Comparison of ENCODE assay signal across 8 mouse cellular contexts in the genomic region with DNA sequence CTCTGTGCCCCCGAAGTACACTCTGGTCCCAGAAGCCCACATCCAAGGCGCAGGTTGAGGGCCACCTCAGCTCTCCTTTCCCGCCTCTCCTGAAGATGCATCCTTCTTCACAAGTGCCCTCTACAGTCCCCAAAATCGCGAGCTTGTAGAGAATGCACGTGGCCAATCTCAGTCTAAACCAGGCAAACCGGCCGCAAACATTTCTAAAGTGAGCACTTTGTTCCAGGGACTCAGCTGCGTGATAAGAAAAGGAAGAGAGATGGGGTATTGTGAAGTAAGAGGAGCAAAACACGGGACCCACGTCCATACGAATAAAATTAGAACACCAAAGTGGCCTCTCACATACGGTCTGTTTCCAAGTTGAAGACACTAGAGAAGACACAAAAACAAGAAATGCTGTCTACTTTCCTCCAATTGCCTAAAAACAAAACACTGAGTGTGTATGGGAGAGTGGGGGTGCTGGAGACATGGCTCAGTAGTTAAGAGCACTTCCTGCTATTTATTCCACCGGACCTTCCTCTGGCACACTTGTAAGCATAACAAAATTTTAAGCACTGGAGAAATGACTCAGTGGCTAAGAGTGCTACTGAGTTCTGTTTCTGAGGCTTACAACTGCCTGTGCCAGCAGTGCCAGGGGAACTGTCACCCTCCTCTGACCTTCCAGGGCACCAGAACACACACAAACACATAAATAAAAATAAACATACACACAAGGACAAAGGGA. TPM values are rescaled to one million over a fixed set of nuclear protein-coding genes. Genes with fewer than 3 reads are reported as not detected.
DNase-seq lines count a peak whose midpoint lies in the region; ATAC-seq and TF ChIP-seq lines count a peak whose summit lies in the region.

No protein-coding gene starts in this region.

- peak overlapping the region; percentile 37 for H3ac ChIP-seq in myocyte (ENCODE audit: control insufficient read depth, insufficient read length)

- H3K79me2 ChIP-seq in myocyte (ENCODE audit: control insufficient read depth, insufficient read depth), result peaks cover 14% of the 10 kb centered on the region

- peaks cover 8% of the 10 kb centered on the region for H3K36me3 ChIP-seq in kidney, embryonic 16.5 days (ENCODE audit: insufficient read depth, low read length)
- peaks cover 4% of the 10 kb centered on the region; the same call in 1 of the 2 replicates for H3K36me3 ChIP-seq in intestine, postnatal 0 days (ENCODE audit: control insufficient read depth, insufficient read depth)
- H3K36me3 ChIP-seq in myocyte (ENCODE audit: control insufficient read depth, insufficient read depth), result no peaks in the 10 kb centered on the region

- DNase-seq in kidney, postnatal 4 days, result no peak
- DNase-seq in cerebellum, adult 18-20 months, result no peak
- no peak for DNase-seq in embryo, embryonic 11 days
- DNase-seq in cerebellum, postnatal 10 days, result no peak

- H3K9ac ChIP-seq in kidney, embryonic 16.5 days (replicated peaks; ENCODE audit: low read length), result peak overlapping the region; percentile 80
- peak overlapping the region; percentile 77 for H3K9ac ChIP-seq in intestine, postnatal 0 days (ENCODE audit: low read depth, low read length)

- TF ChIP-seq CTCF in cortical plate, adult 2 months (IDR thresholded peaks at IDR 0.05; ENCODE audit: extremely low read depth, insufficient read depth, low read length), result no peak
- no peak for TF ChIP-seq CTCF in intestine, postnatal 0 days (IDR thresholded peaks at IDR 0.05; ENCODE audit: low read depth)

- no peak for TF ChIP-seq POLR2A in cortical plate, adult 2 months (IDR thresholded peaks at IDR 0.05; ENCODE audit: extremely low read depth, insufficient read depth, low read length)
- TF ChIP-seq POLR2A in myocyte (IDR thresholded peaks at IDR 0.05; ENCODE audit: insufficient read length, low read depth), result no peak

- H3K4me1 ChIP-seq in kidney, embryonic 16.5 days (ENCODE audit: insufficient read depth, low read length), result peaks cover 26% of the 10 kb centered on the region
- peaks cover 4% of the 10 kb centered on the region; the same call in 1 of the 2 replicates for H3K4me1 ChIP-seq in cortical plate, adult 2 months (ENCODE audit: control insufficient read depth, insufficient read depth, low read length)
- 0 out of 2 replicates have a peak, but pooled peaks cover 10% of the 10 kb centered on the region for H3K4me1 ChIP-seq in intestine, postnatal 0 days (replicated peaks; ENCODE audit: control insufficient read depth, insufficient read depth, low read length)

- H3K9me3 ChIP-seq in kidney, embryonic 16.5 days (ENCODE audit: low read length), result no peaks in the 10 kb centered on the region
- no peaks in the 10 kb centered on the region for H3K9me3 ChIP-seq in intestine, postnatal 0 days (ENCODE audit: control insufficient read depth)

- H3K4me3 ChIP-seq in kidney, embryonic 16.5 days (ENCODE audit: low read length), result peak overlapping the region; percentile 80
- peak overlapping the region; percentile 61 for H3K4me3 ChIP-seq in cortical plate, adult 2 months (ENCODE audit: insufficient read depth, low read length)
- peak overlapping the region; percentile 98 for H3K4me3 ChIP-seq in intestine, postnatal 0 days (ENCODE audit: low read depth, low read length)
- peak overlapping the region; percentile 68 for H3K4me3 ChIP-seq in myocyte

- H3K27me3 ChIP-seq in kidney, embryonic 16.5 days (ENCODE audit: insufficient read depth, low read length), result no peaks in the 10 kb centered on the region; the same call in 1 of the 2 replicates
- H3K27me3 ChIP-seq in intestine, postnatal 0 days (replicated peaks; ENCODE audit: control insufficient read depth, insufficient read depth, low read length), result no peaks in the 10 kb centered on the region
- no peaks in the 10 kb centered on the region for H3K27me3 ChIP-seq in myocyte (ENCODE audit: control insufficient read depth, insufficient read depth, insufficient read length)

- ATAC-seq in kidney, embryonic 16.5 days (ENCODE audit: low FRiP score, low TSS enrichment), result no peak
- no peak for ATAC-seq in intestine, postnatal 0 days

- WGBS in kidney, embryonic 16.5 days, result 5% methylated on average over 14 of the region's 14 CpGs
- WGBS in intestine, postnatal 0 days, result 2% methylated on average over 14 of the region's 14 CpGs

- peak overlapping the region; percentile 79 for H3K4me2 ChIP-seq in kidney, embryonic 16.5 days (replicated peaks; ENCODE audit: low read depth, low read length)
- H3K4me2 ChIP-seq in intestine, postnatal 0 days (replicated peaks; ENCODE audit: low read depth), result peak overlapping the region; percentile 79
- H3K4me2 ChIP-seq in myocyte (ENCODE audit: low read depth), result peak overlapping the region; percentile 85

- peak overlapping the region; percentile 21 for H3K27ac ChIP-seq in kidney, embryonic 16.5 days (ENCODE audit: low read length)
- H3K27ac ChIP-seq in cortical plate, adult 2 months (ENCODE audit: insufficient read depth, low read length), result no peak overlapping the region
- peak overlapping the region; percentile 89; the same call in 1 of the 2 replicates for H3K27ac ChIP-seq in intestine, postnatal 0 days (ENCODE audit: low read depth, low read length)

TF ChIP-seq in myocyte, 11 proteins besides CTCF, POLR2A, EP300 and RAD21:
- TF ChIP-seq TCF3 (IDR thresholded peaks at IDR 0.05; ENCODE audit: insufficient read length, low read depth), result no peak
- TF ChIP-seq USF1 (IDR thresholded peaks at IDR 0.05; ENCODE audit: low read depth), result no peak
- TF ChIP-seq MYOG (IDR thresholded peaks at IDR 0.05; ENCODE audit: control insufficient read depth in 1 of 3, insufficient read depth in 1 of 3, insufficient read length in 2 of 3, low read depth in 2 of 3), result no peak
- no peak for TF ChIP-seq MYOD1 (IDR thresholded peaks at IDR 0.05; ENCODE audit: control insufficient read depth in 1 of 3, insufficient read length in 2 of 3, low read depth in 2 of 3)
- no peak for TF ChIP-seq TCF12 (IDR thresholded peaks at IDR 0.05; ENCODE audit: insufficient read depth, poor library complexity, severe bottlenecking)
- no peak for TF ChIP-seq E2F4 (IDR thresholded peaks at IDR 0.05; ENCODE audit: insufficient read depth)
- no peak for TF ChIP-seq MAX (IDR thresholded peaks at IDR 0.05; ENCODE audit: low read depth)
- no peak for TF ChIP-seq POLR2AphosphoS2 (IDR thresholded peaks at IDR 0.05; ENCODE audit: insufficient read length, low read depth)
- no peak for TF ChIP-seq CEBPB (IDR thresholded peaks at IDR 0.05; ENCODE audit: insufficient read depth, poor library complexity, severe bottlenecking)

RNA-seq across cellular contexts. Expression of gene Pcyox1, which starts 0.5 kb away (rescaled TPM):
- polyA plus RNA-seq in kidney, embryonic 16.5 days (2015; fragmentation: Nextera tagmentation; extraction: Ambion mirVana), result 113 and 119 TPM in 2 replicates
- 64.9 and 67.2 TPM in 2 replicates for polyA plus RNA-seq in cortical plate, adult 2 months (2012; rRNA removed)
- 37.8 and 41.0 TPM in 2 replicates for polyA plus RNA-seq in intestine, postnatal 0 days (2015; fragmentation: Nextera tagmentation; extraction: Ambion mirVana)
- 25.1 TPM for polyA plus RNA-seq in myocyte (2012; fragmentation: generic; extraction: Trizol)

RNA-seq across cellular contexts. Expression of gene Tia1, which starts 6.6 kb away (rescaled TPM):
- 187 and 221 TPM in 2 replicates for polyA plus RNA-seq in kidney, embryonic 16.5 days (2015; fragmentation: Nextera tagmentation; extraction: Ambion mirVana)
- polyA plus RNA-seq in cortical plate, adult 2 months (2012; rRNA removed), result 122 and 144 TPM in 2 replicates
- 33.0 and 35.7 TPM in 2 replicates for polyA plus RNA-seq in intestine, postnatal 0 days (2015; fragmentation: Nextera tagmentation; extraction: Ambion mirVana)
- polyA plus RNA-seq in myocyte (2012; fragmentation: generic; extraction: Trizol), result 12.8 TPM

RNA-seq across cellular contexts. Expression of gene Snrpg, which starts 26.3 kb away (rescaled TPM):
- polyA plus RNA-seq in kidney, embryonic 16.5 days (2015; fragmentation: Nextera tagmentation; extraction: Ambion mirVana), result 575 and 578 TPM in 2 replicates
- 60.5 and 72.1 TPM in 2 replicates for polyA plus RNA-seq in cortical plate, adult 2 months (2012; rRNA removed)
- 196 and 204 TPM in 2 replicates for polyA plus RNA-seq in intestine, postnatal 0 days (2015; fragmentation: Nextera tagmentation; extraction: Ambion mirVana)
- polyA plus RNA-seq in myocyte (2012; fragmentation: generic; extraction: Trizol), result 188 TPM

RNA-seq across cellular contexts. Expression of gene Gm44790, which starts 29.0 kb away (rescaled TPM):
- polyA plus RNA-seq in kidney, embryonic 16.5 days (2015; fragmentation: Nextera tagmentation; extraction: Ambion mirVana), result 0.80 TPM in 1 of 2 replicates, not detected in the other
- polyA plus RNA-seq in cortical plate, adult 2 months (2012; rRNA removed), result 1.0 and 1.5 TPM in 2 replicates
- not detected in 2 replicates for polyA plus RNA-seq in intestine, postnatal 0 days (2015; fragmentation: Nextera tagmentation; extraction: Ambion mirVana)
- polyA plus RNA-seq in myocyte (2012; fragmentation: generic; extraction: Trizol), result not detected

RNA-seq across cellular contexts. Expression of gene Fam136a, which starts 32.0 kb away (rescaled TPM):
- 145 and 146 TPM in 2 replicates for polyA plus RNA-seq in kidney, embryonic 16.5 days (2015; fragmentation: Nextera tagmentation; extraction: Ambion mirVana)
- polyA plus RNA-seq in cortical plate, adult 2 months (2012; rRNA removed), result 24.8 and 26.4 TPM in 2 replicates
- 64.8 and 65.8 TPM in 2 replicates for polyA plus RNA-seq in intestine, postnatal 0 days (2015; fragmentation: Nextera tagmentation; extraction: Ambion mirVana)
- 30.8 TPM for polyA plus RNA-seq in myocyte (2012; fragmentation: generic; extraction: Trizol)
